Comparison of ENCODE assay signal across 35 mouse cellular contexts in genomic region chr15:101697326-101698188, GRCm38 (mm10). TPM values are rescaled to one million over a fixed set of nuclear protein-coding genes. Genes with fewer than 3 reads are reported as not detected.
DNase-seq lines count a peak whose midpoint lies in the region; ATAC-seq and TF ChIP-seq lines count a peak whose summit lies in the region.
"Had no signal": no experiment of that assay in that cellular context is flagged by ENCODE, and none has a peak within 500 bp of the region (broad histone marks: within the 10 kb centered on the region; RNA-seq: fewer than 3 reads in every experiment).

No protein-coding gene starts in this region.

- no peak for DNase-seq in embryonic facial prominence, embryonic 10.5 days (ENCODE audit: low spot score)
- peak in 1 of 2 experiments; percentile 36 for DNase-seq in layer of hippocampus, adult 2 months (ENCODE audit: low spot score in 2 of 2)
- DNase-seq in layer of hippocampus, adult 9-10 months (ENCODE audit: low spot score), result no peak
- peak; percentile 10 for DNase-seq in NIH3T3 (ENCODE audit: low read depth)
- DNase-seq in fat pad, adult 2 months (ENCODE audit: extremely low read depth, low read depth, low spot score), result peak; percentile 66
- no peak for DNase-seq in limb, embryonic 10.5 days (ENCODE audit: low spot score)
- DNase-seq in midbrain, postnatal 0 days (ENCODE audit: low spot score), result no peak
- DNase-seq: adrenal gland, postnatal 36 days; cerebellum, adult 2 months; gastrocnemius, postnatal 14 days; heart, adult 18-20 months; heart, postnatal 10 days; kidney, adult 18-20 months; liver; lung, postnatal 36 days; right cerebral cortex, postnatal 4 days; thymus, postnatal 36 days had no signal

- WGBS in embryonic facial prominence, embryonic 13.5 days, result 67% methylated on average over 8 of the region's 8 CpGs
- 75% methylated on average over 8 of the region's 8 CpGs for WGBS in embryonic facial prominence, embryonic 10.5 days
- WGBS in limb, embryonic 10.5 days, result 75% methylated on average over 8 of the region's 8 CpGs
- WGBS in midbrain, postnatal 0 days, result 63% methylated on average over 8 of the region's 8 CpGs

- H3K9ac ChIP-seq in embryonic facial prominence, embryonic 13.5 days, result no peak overlapping the region
- H3K9ac ChIP-seq in midbrain, postnatal 0 days (replicated peaks; ENCODE audit: low read length, poor library complexity, severe bottlenecking), result no peak overlapping the region
- H3K9ac ChIP-seq: forebrain, embryonic 13.5 days; heart, embryonic 12.5 days; hindbrain, embryonic 12.5 days; liver, embryonic 15.5 days; lung, embryonic 15.5 days; midbrain, embryonic 13.5 days had no signal

- H3K4me3 ChIP-seq in embryonic facial prominence, embryonic 13.5 days, result no peak overlapping the region
- no peak overlapping the region for H3K4me3 ChIP-seq in embryonic facial prominence, embryonic 10.5 days
- H3K4me3 ChIP-seq in layer of hippocampus, adult 2 months, result no peak overlapping the region
- no peak overlapping the region for H3K4me3 ChIP-seq in limb, embryonic 10.5 days
- H3K4me3 ChIP-seq in midbrain, postnatal 0 days (ENCODE audit: low read depth, low read length), result no peak overlapping the region
- H3K4me3 ChIP-seq: erythroblast, embryonic 14.5 days; forebrain, embryonic 13.5 days; heart, embryonic 12.5 days; hindbrain, embryonic 12.5 days; liver, embryonic 15.5 days; lung, embryonic 15.5 days; megakaryocyte, embryonic 14.5 days; midbrain, embryonic 13.5 days had no signal

- H3K4me2 ChIP-seq in embryonic facial prominence, embryonic 13.5 days, result no peak overlapping the region
- H3K4me2 ChIP-seq in midbrain, postnatal 0 days (ENCODE audit: low read depth, low read length, poor library complexity, severe bottlenecking), result no peak overlapping the region
- H3K4me2 ChIP-seq: forebrain, embryonic 13.5 days; heart, embryonic 12.5 days; hindbrain, embryonic 12.5 days; liver, embryonic 15.5 days; lung, embryonic 15.5 days; midbrain, embryonic 13.5 days had no signal

- no peaks in the 10 kb centered on the region for H3K36me3 ChIP-seq in embryonic facial prominence, embryonic 13.5 days
- no peaks in the 10 kb centered on the region for H3K36me3 ChIP-seq in embryonic facial prominence, embryonic 10.5 days (replicated peaks)
- no peaks in the 10 kb centered on the region for H3K36me3 ChIP-seq in limb, embryonic 10.5 days
- no peaks in the 10 kb centered on the region for H3K36me3 ChIP-seq in midbrain, postnatal 0 days (ENCODE audit: insufficient read depth, low read length)
- H3K36me3 ChIP-seq: heart, embryonic 12.5 days; hindbrain, embryonic 12.5 days; liver, embryonic 15.5 days; lung, embryonic 15.5 days; midbrain, embryonic 13.5 days had no signal

- H3K27me3 ChIP-seq in embryonic facial prominence, embryonic 13.5 days, result no peaks in the 10 kb centered on the region; the same call in 1 of the 2 replicates
- no peaks in the 10 kb centered on the region for H3K27me3 ChIP-seq in embryonic facial prominence, embryonic 10.5 days (replicated peaks; ENCODE audit: low read depth, poor library complexity, severe bottlenecking)
- H3K27me3 ChIP-seq in limb, embryonic 10.5 days (ENCODE audit: low read depth, poor library complexity, severe bottlenecking), result no peaks in the 10 kb centered on the region
- no peaks in the 10 kb centered on the region for H3K27me3 ChIP-seq in midbrain, postnatal 0 days (ENCODE audit: insufficient read depth, low read length)
- H3K27me3 ChIP-seq: forebrain, embryonic 13.5 days; hindbrain, embryonic 12.5 days; lung, embryonic 15.5 days; midbrain, embryonic 13.5 days had no signal

- no peak overlapping the region for H3K27ac ChIP-seq in embryonic facial prominence, embryonic 13.5 days
- H3K27ac ChIP-seq in embryonic facial prominence, embryonic 10.5 days (replicated peaks), result no peak overlapping the region
- H3K27ac ChIP-seq in layer of hippocampus, adult 2 months, result no peak overlapping the region
- no peak overlapping the region for H3K27ac ChIP-seq in limb, embryonic 10.5 days
- H3K27ac ChIP-seq in midbrain, postnatal 0 days (ENCODE audit: low read depth, low read length), result no peak overlapping the region
- H3K27ac ChIP-seq: forebrain, embryonic 13.5 days; hindbrain, embryonic 12.5 days; liver, embryonic 15.5 days; lung, embryonic 15.5 days; midbrain, embryonic 13.5 days had no signal

- TF ChIP-seq CTCF in layer of hippocampus, adult 2 months (conservative IDR thresholded peaks at IDR 0.05), result peak; percentile 50
- no peak for TF ChIP-seq CTCF in midbrain, postnatal 0 days (IDR thresholded peaks at IDR 0.05)

- peaks cover 4% of the 10 kb centered on the region; the same call in 1 of the 2 replicates for H3K4me1 ChIP-seq in embryonic facial prominence, embryonic 13.5 days
- peaks cover 4% of the 10 kb centered on the region; the same call in 1 of the 2 replicates for H3K4me1 ChIP-seq in embryonic facial prominence, embryonic 10.5 days
- H3K4me1 ChIP-seq in limb, embryonic 10.5 days, result no peaks in the 10 kb centered on the region
- no peaks in the 10 kb centered on the region for H3K4me1 ChIP-seq in midbrain, postnatal 0 days (ENCODE audit: insufficient read depth, low read length)
- H3K4me1 ChIP-seq: forebrain, embryonic 13.5 days; heart, embryonic 12.5 days; hindbrain, embryonic 12.5 days; liver, embryonic 15.5 days; lung, embryonic 15.5 days; megakaryocyte, embryonic 14.5 days; midbrain, embryonic 13.5 days had no signal

- 0 out of 2 replicates have a peak, but pooled peaks have one; percentile 48 for ATAC-seq in embryonic facial prominence, embryonic 13.5 days (ENCODE audit: insufficient number of reproducible peaks, insufficient read depth, low FRiP score, low TSS enrichment, low read depth)
- ATAC-seq in midbrain, postnatal 0 days (ENCODE audit: low FRiP score), result no peak
- ATAC-seq: CD4-positive, CD25-positive, alpha-beta regulatory T cell, adult 4 months; forebrain, embryonic 13.5 days; midbrain, embryonic 13.5 days; Patski had no signal

- H3K9me3 ChIP-seq in embryonic facial prominence, embryonic 13.5 days, result no peaks in the 10 kb centered on the region
- H3K9me3 ChIP-seq in embryonic facial prominence, embryonic 10.5 days, result no peaks in the 10 kb centered on the region
- H3K9me3 ChIP-seq in limb, embryonic 10.5 days (replicated peaks), result no peaks in the 10 kb centered on the region
- H3K9me3 ChIP-seq in midbrain, postnatal 0 days (ENCODE audit: low read length), result no peaks in the 10 kb centered on the region
- H3K9me3 ChIP-seq: forebrain, embryonic 13.5 days; heart, embryonic 12.5 days; hindbrain, embryonic 12.5 days; liver, embryonic 15.5 days; lung, embryonic 15.5 days; megakaryocyte, embryonic 14.5 days; midbrain, embryonic 13.5 days had no signal

RNA-seq across cellular contexts. Expression of gene Krt6a, which starts 3.5 kb away (rescaled TPM):
- polyA plus RNA-seq in embryonic facial prominence, embryonic 13.5 days (2015; fragmentation: Nextera tagmentation; extraction: Ambion mirVana), result 29.7 and 31.8 TPM in 2 replicates
- polyA plus RNA-seq in embryonic facial prominence, embryonic 10.5 days (2016; fragmentation: Nextera tagmentation; extraction: Ambion mirVana), result 0.06 and 0.09 TPM in 2 replicates
- total RNA-seq in layer of hippocampus, adult 2 months (2021), result not detected
- 0.13 TPM in 1 of 2 replicates, not detected in the other for polyA plus RNA-seq in limb, embryonic 10.5 days (2016; fragmentation: Nextera tagmentation; extraction: Ambion mirVana)
- not detected in 2 replicates for total RNA-seq in midbrain, postnatal 0 days (2014; rRNA removed)
- not detected in 2 replicates for polyA plus RNA-seq in midbrain, postnatal 0 days (2015; fragmentation: Nextera tagmentation; extraction: Ambion mirVana)
- total RNA-seq: adrenal gland, adult 18-20 months; adrenal gland, postnatal 36 days; common myeloid progenitor, adult 5-6 weeks; gastrocnemius, postnatal 14 days; heart, adult 18-20 months; heart, postnatal 10 days; left cerebral cortex, adult 18-20 months; left cerebral cortex, postnatal 36 days had no signal
- polyA plus RNA-seq: CD4-positive, CD25-positive, alpha-beta regulatory T cell, adult 4 months; cerebellum, adult 2 months; erythroblast, embryonic 14.5 days; forebrain, embryonic 13.5 days; heart, embryonic 12.5 days; hindbrain, embryonic 12.5 days; midbrain, embryonic 13.5 days; Patski had no signal

RNA-seq across cellular contexts. Expression of gene Krt5, which starts 15.1 kb away (rescaled TPM):
- 403 and 498 TPM in 2 replicates for polyA plus RNA-seq in embryonic facial prominence, embryonic 13.5 days (2015; fragmentation: Nextera tagmentation; extraction: Ambion mirVana)
- polyA plus RNA-seq in embryonic facial prominence, embryonic 10.5 days (2016; fragmentation: Nextera tagmentation; extraction: Ambion mirVana), result 1.1 and 5.4 TPM in 2 replicates
- total RNA-seq in layer of hippocampus, adult 2 months (2021), result under 1 TPM; 0.15 to 0.47 TPM
- polyA plus RNA-seq in limb, embryonic 10.5 days (2016; fragmentation: Nextera tagmentation; extraction: Ambion mirVana), result 19.1 and 40.4 TPM in 2 replicates
- total RNA-seq in midbrain, postnatal 0 days (2014; rRNA removed), result 6.4 TPM in 1 of 2 replicates, not detected in the other
- 0.14 TPM in 1 of 2 replicates, not detected in the other for polyA plus RNA-seq in midbrain, postnatal 0 days (2015; fragmentation: Nextera tagmentation; extraction: Ambion mirVana)
- total RNA-seq: adrenal gland, adult 18-20 months; adrenal gland, postnatal 36 days; common myeloid progenitor, adult 5-6 weeks; gastrocnemius, postnatal 14 days; heart, postnatal 10 days; left cerebral cortex, adult 18-20 months; left cerebral cortex, postnatal 36 days had no signal
- polyA plus RNA-seq: CD4-positive, CD25-positive, alpha-beta regulatory T cell, adult 4 months; erythroblast, embryonic 14.5 days had no signal

RNA-seq across cellular contexts. Expression of gene Krt6b, which starts 17.5 kb away (rescaled TPM):
- 0.41 TPM in 1 of 2 replicates, not detected in the other for polyA plus RNA-seq in embryonic facial prominence, embryonic 13.5 days (2015; fragmentation: Nextera tagmentation; extraction: Ambion mirVana)
- polyA plus RNA-seq in embryonic facial prominence, embryonic 10.5 days (2016; fragmentation: Nextera tagmentation; extraction: Ambion mirVana), result not detected in 2 replicates
- total RNA-seq in layer of hippocampus, adult 2 months (2021), result not detected
- not detected in 2 replicates for polyA plus RNA-seq in limb, embryonic 10.5 days (2016; fragmentation: Nextera tagmentation; extraction: Ambion mirVana)
- total RNA-seq in midbrain, postnatal 0 days (2014; rRNA removed), result not detected in 2 replicates
- 0.07 TPM in 1 of 2 replicates, not detected in the other for polyA plus RNA-seq in midbrain, postnatal 0 days (2015; fragmentation: Nextera tagmentation; extraction: Ambion mirVana)
- total RNA-seq: adrenal gland, adult 18-20 months; adrenal gland, postnatal 36 days; common myeloid progenitor, adult 5-6 weeks; gastrocnemius, postnatal 14 days; heart, adult 18-20 months; left cerebral cortex, adult 18-20 months; left cerebral cortex, postnatal 36 days had no signal
- polyA plus RNA-seq: CD4-positive, CD25-positive, alpha-beta regulatory T cell, adult 4 months; cerebellum, adult 2 months; erythroblast, embryonic 14.5 days; forebrain, embryonic 13.5 days; heart, embryonic 12.5 days; hindbrain, embryonic 12.5 days; kidney, embryonic 16.5 days; liver, embryonic 15.5 days; lung, embryonic 15.5 days; midbrain, embryonic 13.5 days; neural tube, embryonic 11.5 days; Patski; stomach, embryonic 14.5 days had no signal

RNA-seq across cellular contexts. Expression of gene Krt71, which starts 45.4 kb away (rescaled TPM):
- 0.34 TPM in 1 of 2 replicates, not detected in the other for polyA plus RNA-seq in embryonic facial prominence, embryonic 13.5 days (2015; fragmentation: Nextera tagmentation; extraction: Ambion mirVana)
- not detected in 2 replicates for polyA plus RNA-seq in embryonic facial prominence, embryonic 10.5 days (2016; fragmentation: Nextera tagmentation; extraction: Ambion mirVana)
- not detected for total RNA-seq in layer of hippocampus, adult 2 months (2021)
- polyA plus RNA-seq in limb, embryonic 10.5 days (2016; fragmentation: Nextera tagmentation; extraction: Ambion mirVana), result not detected in 2 replicates
- total RNA-seq in midbrain, postnatal 0 days (2014; rRNA removed), result 2.8 TPM in 1 of 2 replicates, not detected in the other
- polyA plus RNA-seq in midbrain, postnatal 0 days (2015; fragmentation: Nextera tagmentation; extraction: Ambion mirVana), result 0.25 and 0.27 TPM in 2 replicates
- total RNA-seq: adrenal gland, adult 18-20 months; adrenal gland, postnatal 36 days; common myeloid progenitor, adult 5-6 weeks; gastrocnemius, postnatal 14 days; heart, adult 18-20 months; heart, postnatal 10 days; left cerebral cortex, adult 18-20 months; left cerebral cortex, postnatal 36 days had no signal
- polyA plus RNA-seq: CD4-positive, CD25-positive, alpha-beta regulatory T cell, adult 4 months; erythroblast, embryonic 14.5 days; forebrain, embryonic 13.5 days; heart, embryonic 12.5 days; hindbrain, embryonic 12.5 days; kidney, embryonic 16.5 days; liver, embryonic 15.5 days; lung, embryonic 15.5 days; midbrain, embryonic 13.5 days; neural tube, embryonic 11.5 days; Patski; stomach, embryonic 14.5 days had no signal

RNA-seq across cellular contexts. Expression of gene Gm5478, which starts 50.4 kb away (rescaled TPM):
- polyA plus RNA-seq in embryonic facial prominence, embryonic 13.5 days (2015; fragmentation: Nextera tagmentation; extraction: Ambion mirVana), result not detected in 2 replicates
- not detected in 2 replicates for polyA plus RNA-seq in embryonic facial prominence, embryonic 10.5 days (2016; fragmentation: Nextera tagmentation; extraction: Ambion mirVana)
- not detected for total RNA-seq in layer of hippocampus, adult 2 months (2021)
- polyA plus RNA-seq in limb, embryonic 10.5 days (2016; fragmentation: Nextera tagmentation; extraction: Ambion mirVana), result not detected in 2 replicates
- total RNA-seq in midbrain, postnatal 0 days (2014; rRNA removed), result not detected in 2 replicates
- not detected in 2 replicates for polyA plus RNA-seq in midbrain, postnatal 0 days (2015; fragmentation: Nextera tagmentation; extraction: Ambion mirVana)
- total RNA-seq: adrenal gland, adult 18-20 months; adrenal gland, postnatal 36 days; common myeloid progenitor, adult 5-6 weeks; gastrocnemius, postnatal 14 days; heart, adult 18-20 months; heart, postnatal 10 days; left cerebral cortex, adult 18-20 months; left cerebral cortex, postnatal 36 days had no signal
- polyA plus RNA-seq: CD4-positive, CD25-positive, alpha-beta regulatory T cell, adult 4 months; cerebellum, adult 2 months; erythroblast, embryonic 14.5 days; forebrain, embryonic 13.5 days; heart, embryonic 12.5 days; hindbrain, embryonic 12.5 days; kidney, embryonic 16.5 days; liver, embryonic 15.5 days; lung, embryonic 15.5 days; midbrain, embryonic 13.5 days; neural tube, embryonic 11.5 days; Patski; stomach, embryonic 14.5 days had no signal

Comparison
In these comparisons a context has a peak if more than half of its experiments do, and no peak if none do; other contexts are left out.
1. RNA of gene Krt6a, which starts 3.5 kb away (polyA plus RNA-seq): 29.7 to 31.8 TPM in embryonic facial prominence, embryonic 13.5 days; 0.13 TPM in limb, embryonic 10.5 days, 0.06 to 0.09 TPM in embryonic facial prominence, embryonic 10.5 days and not detected in midbrain, postnatal 0 days; every median in the first group is over 10 times any median in the second.
2. DNase-seq: peak in NIH3T3 (single experiment) and fat pad, adult 2 months (single experiment); none in embryonic facial prominence, embryonic 10.5 days (single experiment), layer of hippocampus, adult 9-10 months (single experiment), limb, embryonic 10.5 days (single experiment) and midbrain, postnatal 0 days (single experiment).